Mouse (Mus musculus) MEL (cell line): ENCODE data around the gene Aatk. TPM values are rescaled to one million over a fixed set of nuclear protein-coding genes. Genes with fewer than 3 reads are reported as not detected.

Source experiments
- DNase-seq: peaks from one replicate; pipeline ENCODE4 v3.0.0; 2011; ENCODE audit warnings: low read depth, low spot score
- H3K27ac ChIP-seq: 2 replicates; pipeline ENCODE4 v1.5.1; 2012; ENCODE audit warnings: low read depth, mild to moderate bottlenecking, control low read depth, low read length, moderate library complexity; ENCODE audit not compliant: control insufficient read depth
- H3K27me3 ChIP-seq, 2 experiments: fragments of 150-350 bp in 1 of 2; sonication (generic) in 1 of 2; 2 replicates each; pipeline ENCODE4 v1.6.1; 2012; ENCODE audit warnings: low read length in 2 of 2, mild to moderate bottlenecking in 2 of 2, improper control_type of control experiment in 1 of 2, moderate library complexity in 1 of 2; ENCODE audit not compliant: insufficient read depth in 2 of 2, control insufficient read depth in 1 of 2
- H3K36me3 ChIP-seq, 2 experiments: 2 replicates each; pipeline ENCODE4 v1.6.1; 2012 to 2014; ENCODE audit warnings: low read length in 2 of 2, improper control_type of control experiment in 1 of 2, inconsistent platforms in 1 of 2, mild to moderate bottlenecking in 1 of 2; ENCODE audit not compliant: insufficient read depth in 2 of 2, control insufficient read depth in 1 of 2
- H3K4me1 ChIP-seq, 2 experiments: fragments of 150-350 bp in 1 of 2; sonication (generic) in 1 of 2; 2 replicates each; pipeline ENCODE4 v1.6.1; 2012; ENCODE audit warnings: low read length in 2 of 2, improper control_type of control experiment in 1 of 2, mild to moderate bottlenecking in 1 of 2; ENCODE audit not compliant: insufficient read depth in 2 of 2, control insufficient read depth in 1 of 2
- H3K4me3 ChIP-seq, 2 experiments: fragments of 150-350 bp in 1 of 2; sonication (generic) in 1 of 2; 2 replicates each; pipeline ENCODE4 v1.5.1; 2012; ENCODE audit warnings: low read depth in 2 of 2, low read length in 2 of 2, mild to moderate bottlenecking in 2 of 2, moderate library complexity in 2 of 2, control low read depth in 1 of 2, improper control_type of control experiment in 1 of 2; ENCODE audit not compliant: control insufficient read depth in 1 of 2, insufficient read depth in 1 of 2
- H3K79me2 ChIP-seq: 2 replicates; pipeline ENCODE4 v1.6.1; 2012; ENCODE audit warnings: mild to moderate bottlenecking, low read length, moderate library complexity; ENCODE audit not compliant: control insufficient read depth, poor library complexity, insufficient read depth
- H3K9ac ChIP-seq: 2 replicates; pipeline ENCODE4 v1.6.1; 2012; ENCODE audit warnings: low read depth, mild to moderate bottlenecking, control low read depth, low read length, moderate library complexity; ENCODE audit not compliant: control insufficient read depth, poor library complexity, severe bottlenecking
- H3K9me3 ChIP-seq: fragments of 150-350 bp; sonication (generic); replicated peaks from 2 replicates; pipeline ENCODE4 v1.6.1; 2012; ENCODE audit warnings: mild to moderate bottlenecking, low read length, improper control_type of control experiment, moderate library complexity; ENCODE audit not compliant: insufficient read depth
- BHLHE40 ChIP-seq: IDR thresholded peaks from 2 replicates; pipeline ENCODE4 v1.6.1; 2012; ENCODE audit warnings: low read depth, mild to moderate bottlenecking, inconsistent platforms, low read length, improper control_type of control experiment, borderline replicate concordance
- CHD1 ChIP-seq: IDR thresholded peaks from 2 replicates; pipeline ENCODE4 v1.6.1; 2012; ENCODE audit warnings: low read depth, mild to moderate bottlenecking, inconsistent platforms, low read length, improper control_type of control experiment
- CTCF ChIP-seq, 3 experiments: IDR thresholded peaks in 2 of 3; conservative IDR thresholded peaks in 1 of 3; 2 replicates each; pipeline ENCODE4 v1.5.1; 2011 to 2012; ENCODE audit warnings: low read length in 3 of 3, low read depth in 2 of 3, mild to moderate bottlenecking in 2 of 3, improper control_type of control experiment in 1 of 3, inconsistent platforms in 1 of 3, mixed read lengths in 1 of 3, moderate library complexity in 1 of 3; ENCODE audit not compliant: control insufficient read depth in 1 of 3, insufficient read depth in 1 of 3, poor library complexity in 1 of 3, severe bottlenecking in 1 of 3
- E2F4 ChIP-seq: IDR thresholded peaks from 2 replicates; pipeline ENCODE4 v1.6.1; 2011; ENCODE audit warnings: low read depth, low read length, improper control_type of control experiment, borderline replicate concordance
- EP300 ChIP-seq, 2 experiments: IDR thresholded peaks; 2 replicates each; pipeline ENCODE4 v1.6.1; 2011; ENCODE audit warnings: improper control_type of control experiment in 2 of 2, low read length in 2 of 2, low read depth in 1 of 2, mild to moderate bottlenecking in 1 of 2
- ETS1 ChIP-seq: IDR thresholded peaks from 2 replicates; pipeline ENCODE4 v1.6.1; 2012; ENCODE audit warnings: low read depth, mild to moderate bottlenecking, inconsistent platforms, low read length, improper control_type of control experiment, moderate library complexity
- GABPA ChIP-seq: IDR thresholded peaks from 2 replicates; pipeline ENCODE4 v1.6.1; 2012; ENCODE audit warnings: low read depth, mild to moderate bottlenecking, inconsistent platforms, low read length, improper control_type of control experiment, moderate library complexity
- HCFC1 ChIP-seq: IDR thresholded peaks from 2 replicates; pipeline ENCODE4 v1.6.1; 2012; ENCODE audit warnings: low read depth, mild to moderate bottlenecking, inconsistent platforms, low read length, improper control_type of control experiment, moderate library complexity
- MAFK ChIP-seq: IDR thresholded peaks from 2 replicates; pipeline ENCODE4 v1.6.1; 2011; ENCODE audit warnings: low read depth, mild to moderate bottlenecking, low read length, improper control_type of control experiment, borderline replicate concordance
- MAZ ChIP-seq: IDR thresholded peaks from 2 replicates; pipeline ENCODE4 v1.6.1; 2012; ENCODE audit warnings: low read depth, mild to moderate bottlenecking, inconsistent platforms, low read length, improper control_type of control experiment
- MEF2A ChIP-seq: IDR thresholded peaks from 2 replicates; pipeline ENCODE4 v1.6.1; 2014; ENCODE audit warnings: low read depth, mild to moderate bottlenecking, inconsistent platforms, low read length, improper control_type of control experiment; ENCODE audit not compliant: poor library complexity, insufficient replicate concordance, severe bottlenecking; ENCODE audit errors: extremely low read depth
- NELFE ChIP-seq: IDR thresholded peaks from 2 replicates; pipeline ENCODE4 v1.6.1; 2011; ENCODE audit warnings: low read depth, low read length, improper control_type of control experiment
- NRF1 ChIP-seq: IDR thresholded peaks from 2 replicates; pipeline ENCODE4 v1.6.1; 2014; ENCODE audit warnings: low read depth, mild to moderate bottlenecking, inconsistent platforms, low read length, improper control_type of control experiment, moderate library complexity; ENCODE audit not compliant: poor library complexity, insufficient read depth, severe bottlenecking
- POLR2AphosphoS2 ChIP-seq: IDR thresholded peaks from 2 replicates; pipeline ENCODE4 v1.6.1; 2011; ENCODE audit warnings: low read length, improper control_type of control experiment
- SIN3A ChIP-seq: IDR thresholded peaks from 2 replicates; pipeline ENCODE4 v1.6.1; 2012; ENCODE audit warnings: low read length, improper control_type of control experiment, inconsistent platforms
- SMC3 ChIP-seq: IDR thresholded peaks from 2 replicates; pipeline ENCODE4 v1.6.1; 2011; ENCODE audit warnings: low read depth, low read length, improper control_type of control experiment
- TAL1 ChIP-seq: IDR thresholded peaks from 2 replicates; pipeline ENCODE4 v1.6.1; 2012; ENCODE audit warnings: mild to moderate bottlenecking, inconsistent platforms, low read length, moderate library complexity, mixed read lengths
- TBP ChIP-seq: IDR thresholded peaks from 2 replicates; pipeline ENCODE4 v1.8.0; 2011; ENCODE audit warnings: low read depth, low read length, improper control_type of control experiment
- USF1 ChIP-seq: IDR thresholded peaks from 2 replicates; pipeline ENCODE4 v1.6.1; 2014; ENCODE audit warnings: low read depth, mild to moderate bottlenecking, inconsistent platforms, low read length, improper control_type of control experiment, moderate library complexity
- ZC3H11A ChIP-seq: IDR thresholded peaks from 2 replicates; pipeline ENCODE4 v1.6.1; 2012; ENCODE audit warnings: low read depth, mild to moderate bottlenecking, inconsistent platforms, low read length, improper control_type of control experiment
- ZKSCAN1 ChIP-seq: IDR thresholded peaks from 2 replicates; pipeline ENCODE4 v1.6.1; 2012; ENCODE audit warnings: low read depth, mild to moderate bottlenecking, inconsistent platforms, low read length, improper control_type of control experiment, moderate library complexity
- ZMIZ1 ChIP-seq: IDR thresholded peaks from 2 replicates; pipeline ENCODE4 v1.6.1; 2012; ENCODE audit warnings: low read depth, mild to moderate bottlenecking, inconsistent platforms, low read length, improper control_type of control experiment, moderate library complexity
- ZNF384 ChIP-seq: IDR thresholded peaks from 2 replicates; pipeline ENCODE4 v1.6.1; 2012; ENCODE audit warnings: low read depth, mild to moderate bottlenecking, inconsistent platforms, low read length, improper control_type of control experiment
- polyA plus RNA-seq, 2 experiments: library from polyadenylated mRNA; stranded (reverse) in 1 of 2; unstranded in 1 of 2; fragments of >175 nt in 1 of 2; fragments of >200 nt in 1 of 2; gene quantifications; 2 replicates each; pipeline versions ENCODE4 v1.2.1 to v1.2.4; 2012; ENCODE audit warnings: low replicate concordance in 2 of 2, low read depth in 1 of 2; ENCODE audit not compliant: insufficient read length in 2 of 2, insufficient read depth in 1 of 2, missing spikeins in 1 of 2
- total RNA-seq: library from RNA; depleted of rRNA; stranded (reverse); fragments of 300-350 nt; gene quantifications from 2 replicates; pipeline ENCODE4 v1.2.3, GENCODE M21; 2012

Gene Aatk
- total and polyA plus RNA-seq, 3 experiments: 0.04 TPM; not detected in 2

GRCm38 (mm10) chr11:120034306-120034705 is 12.7 kb downstream of the Aatk start:
- H3K4me1 ChIP-seq: no peaks in the 10 kb centered on the region
- no peak overlapping the region for H3K27ac ChIP-seq
- TF ChIP-seq ZKSCAN1 (no peak), ZC3H11A (no peak), USF1 (no peak), POLR2AphosphoS2 (no peak), SIN3A (no peak), ZMIZ1 (no peak), GABPA (no peak), MEF2A (no peak), ETS1 (no peak), HCFC1 (no peak), E2F4 (no peak), MAFK (no peak), SMC3 (no peak), EP300 (IDR thresholded peaks at IDR 0.05; ENCODE audit: low read depth in 1 of 2, low read length in 2 of 2) (no peak), CHD1 (no peak), NELFE (no peak), CTCF (IDR thresholded peaks at IDR 0.05 in 2 of 3, conservative IDR thresholded peaks at IDR 0.05 in 1 of 3; ENCODE audit: control insufficient read depth in 1 of 3, insufficient read depth in 1 of 3, low read depth in 2 of 3, low read length in 3 of 3, poor library complexity in 1 of 3, severe bottlenecking in 1 of 3) (no peak), ZNF384 (no peak), NRF1 (no peak)
- H3K9me3 ChIP-seq: no peaks in the 10 kb centered on the region
- H3K4me3 ChIP-seq: no peak overlapping the region
- peak; percentile 46 for DNase-seq
- no peaks in the 10 kb centered on the region for H3K79me2 ChIP-seq
- H3K9ac ChIP-seq: no peak overlapping the region
- no peaks in the 10 kb centered on the region for H3K27me3 ChIP-seq
- no peaks in the 10 kb centered on the region for H3K36me3 ChIP-seq

GRCm38 (mm10) chr11:120033473-120033872 is 13.5 kb downstream of the Aatk start:
- TF ChIP-seq MAZ (no peak), GABPA (no peak), TBP (no peak), E2F4 (no peak), MEF2A (no peak), NELFE (no peak), BHLHE40 (no peak), HCFC1 (no peak), TAL1 (no peak)
- no peak for DNase-seq
- no peaks in the 10 kb centered on the region for H3K9me3 ChIP-seq
- no peaks in the 10 kb centered on the region for H3K27me3 ChIP-seq
- H3K79me2 ChIP-seq: no peaks in the 10 kb centered on the region
- no peak overlapping the region for H3K9ac ChIP-seq
- no peaks in the 10 kb centered on the region for H3K4me1 ChIP-seq
- H3K36me3 ChIP-seq: no peaks in the 10 kb centered on the region
- H3K4me3 ChIP-seq: no peak overlapping the region
- no peak overlapping the region for H3K27ac ChIP-seq
